Mouse (Mus musculus) lung, postnatal 0 days (tissue): ENCODE measurements around the gene Gm4353. TPM values are rescaled to one million over a fixed set of nuclear protein-coding genes. Genes with fewer than 3 reads are reported as not detected.

ENCODE experiments used
- ATAC-seq: fragments of 200-750 bp; cut with Nextera tagmentation; 2 replicates; pipeline ENCODE4 v1.8.0; 2017; ENCODE audit warnings: moderate library complexity
- DNase-seq: peaks from one replicate; pipeline ENCODE4 v3.0.0-alpha.2; 2016; ENCODE audit warnings: low spot score
- H3K27ac ChIP-seq: fragments of 300-500 bp; sonication (generic); 2 replicates; pipeline ENCODE4 v1.5.1; 2014; ENCODE audit warnings: antibody characterized with exemption, mild to moderate bottlenecking, low read length, mixed read lengths
- H3K27me3 ChIP-seq: fragments of 300-500 bp; sonication (generic); replicated peaks from 2 replicates; pipeline ENCODE4 v1.6.1; 2014; ENCODE audit warnings: low read length, mixed read lengths; ENCODE audit not compliant: insufficient read depth
- H3K36me3 ChIP-seq: fragments of 300-500 bp; sonication (generic); 2 replicates; pipeline ENCODE4 v1.6.1; 2014; ENCODE audit warnings: low read length, mixed read lengths; ENCODE audit not compliant: insufficient read depth
- H3K4me1 ChIP-seq: fragments of 300-500 bp; sonication (generic); 2 replicates; pipeline ENCODE4 v1.6.1; 2014; ENCODE audit warnings: antibody characterized with exemption, low read depth, low read length, mixed read lengths; ENCODE audit not compliant: insufficient read depth
- H3K4me2 ChIP-seq: fragments of 300-500 bp; sonication (generic); replicated peaks from 2 replicates; pipeline ENCODE4 v1.6.1; 2014; ENCODE audit warnings: low read depth, mild to moderate bottlenecking, low read length, moderate library complexity, mixed read lengths
- H3K4me3 ChIP-seq: fragments of 300-500 bp; sonication (generic); 2 replicates; pipeline ENCODE4 v1.5.1; 2014; ENCODE audit warnings: low read depth, low read length
- H3K9ac ChIP-seq: fragments of 300-500 bp; sonication (generic); replicated peaks from 2 replicates; pipeline ENCODE4 v1.6.1; 2014; ENCODE audit warnings: low read depth, mild to moderate bottlenecking
- H3K9me3 ChIP-seq: fragments of 300-500 bp; sonication (generic); 2 replicates; pipeline ENCODE4 v1.6.1; 2016; ENCODE audit warnings: low read length, mixed read lengths
- CTCF ChIP-seq: IDR thresholded peaks from 2 replicates; pipeline ENCODE4 v1.5.1; 2016; ENCODE audit warnings: antibody characterized with exemption, mild to moderate bottlenecking
- EP300 ChIP-seq: IDR thresholded peaks from 2 replicates; pipeline ENCODE4 v1.6.1; 2016; ENCODE audit warnings: antibody characterized with exemption, mild to moderate bottlenecking, control low read depth
- WGBS: fragments of 180-500 bp; shearing (Covaris S2); extraction: QIAGEN DNeasy Blood & Tissue Kit; methylation state at CpG from one replicate; pipeline ENCODE4 v1.1.7; 2014; 5-methylcytosine and 5-hydroxymethylcytosine counted together
- polyA plus RNA-seq: library from polyadenylated mRNA; unstranded; fragments of >200 nt; fragmentation: Nextera tagmentation; extraction: Ambion mirVana; gene quantifications from 2 replicates; pipeline ENCODE4 v1.2.1, GENCODE M21; 2015

Gm4353 gene
- polyA plus RNA-seq, 1 experiment from 2014 or later = 0.85 TPM

DNA sequence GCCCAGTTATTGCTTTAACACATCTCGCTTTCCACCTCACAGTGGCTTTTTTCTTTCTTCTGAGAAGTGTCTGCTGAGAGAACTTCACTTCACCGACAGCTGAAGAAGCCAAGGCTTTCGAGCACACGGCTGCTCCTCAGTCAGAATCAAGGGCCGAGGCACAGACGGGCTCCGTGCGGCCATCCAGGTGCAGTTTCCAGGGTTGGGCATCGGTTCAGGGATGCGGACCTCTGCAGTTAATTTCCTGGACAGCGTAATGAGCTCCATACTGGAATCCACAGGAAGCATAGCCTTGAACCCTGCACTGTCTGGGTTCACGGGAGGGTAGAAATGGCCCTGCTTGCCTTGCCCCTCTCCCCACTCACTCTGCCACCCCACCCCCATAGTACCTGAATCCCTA, 39.6 kb upstream of the Gm4353 start:
- TF ChIP-seq EP300 = no peak
- no peak for TF ChIP-seq CTCF
- DNase-seq (no peak), ATAC-seq (no peak)
- H3K9me3 ChIP-seq = no peaks in the 10 kb centered on the region
- H3K4me2 ChIP-seq = no peak overlapping the region
- H3K4me1 ChIP-seq = no peaks in the 10 kb centered on the region
- H3K27me3 ChIP-seq = no peaks in the 10 kb centered on the region
- no peak overlapping the region for H3K9ac ChIP-seq
- no peak overlapping the region for H3K27ac ChIP-seq
- H3K36me3 ChIP-seq = no peaks in the 10 kb centered on the region
- WGBS = 88% methylated on average over 12 of the region's 12 CpGs
- H3K4me3 ChIP-seq = no peak overlapping the region

DNA sequence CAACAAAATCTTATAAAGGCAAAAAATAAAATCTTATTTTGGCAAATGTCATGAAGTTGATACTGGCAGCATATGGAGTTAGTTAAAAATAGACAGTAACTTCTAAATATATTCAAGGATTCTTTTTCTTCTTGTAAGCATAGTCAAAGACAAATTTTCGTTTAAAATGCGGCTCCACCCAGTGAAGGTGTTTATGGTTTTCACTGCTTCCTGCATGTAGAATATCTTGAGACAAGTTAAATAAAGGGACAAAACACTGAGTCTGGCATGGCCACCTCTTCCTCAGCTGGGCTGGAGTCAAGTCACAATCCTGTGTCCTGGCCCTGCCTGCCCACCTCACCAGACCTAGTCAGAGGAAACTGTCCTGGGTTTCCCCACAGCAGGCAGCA, 39.2 kb upstream of the Gm4353 start:
- Histone ChIP-seq H3K4me2 (no peak overlapping the region), H3K36me3 (no peaks in the 10 kb centered on the region), H3K27me3 (no peaks in the 10 kb centered on the region), H3K9ac (no peak overlapping the region), H3K4me3 (no peak overlapping the region), H3K9me3 (no peaks in the 10 kb centered on the region), H3K4me1 (no peaks in the 10 kb centered on the region), H3K27ac (no peak overlapping the region)
- no peak for TF ChIP-seq EP300
- TF ChIP-seq CTCF = no peak
- 61% methylated on average over 2 of the region's 2 CpGs for WGBS
- ATAC-seq (no peak), DNase-seq (no peak)

DNA sequence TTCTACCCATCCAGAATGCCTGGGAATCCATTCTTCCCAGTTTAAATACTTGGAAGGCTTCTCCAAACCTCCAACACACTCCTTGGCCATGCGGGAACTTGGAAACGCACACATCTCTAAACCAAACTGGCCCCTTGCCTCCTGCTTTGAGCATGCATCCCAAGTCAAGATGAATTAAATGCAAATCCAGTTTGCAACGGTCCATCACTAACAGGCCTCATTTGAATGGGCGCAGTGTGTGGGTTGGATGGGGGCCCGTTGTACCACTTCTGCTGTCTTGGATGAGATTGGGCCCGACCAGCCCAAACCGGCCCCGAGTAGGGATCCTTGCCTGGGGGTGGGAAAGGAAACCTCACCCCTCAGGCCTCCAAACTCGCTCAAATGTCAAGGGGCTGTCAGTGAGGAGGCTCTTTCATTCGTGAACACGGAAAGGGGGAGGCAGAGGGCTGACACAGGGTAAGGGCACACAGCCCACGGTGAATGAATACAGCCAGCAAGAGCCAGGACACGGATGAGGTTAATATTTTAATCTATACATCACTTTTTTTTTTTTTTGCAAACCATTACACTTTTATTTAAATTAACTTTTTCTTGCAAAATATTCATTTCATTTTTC, 38.7 kb upstream of the Gm4353 start:
- no peaks in the 10 kb centered on the region for H3K27me3 ChIP-seq
- WGBS = 54% methylated on average over 13 of the region's 13 CpGs
- H3K4me3 ChIP-seq = no peak overlapping the region
- ATAC-seq (no peak), DNase-seq (no peak)
- no peaks in the 10 kb centered on the region for H3K4me1 ChIP-seq
- H3K4me2 ChIP-seq = no peak overlapping the region
- no peak overlapping the region for H3K27ac ChIP-seq
- H3K9ac ChIP-seq = no peak overlapping the region
- H3K36me3 ChIP-seq = no peaks in the 10 kb centered on the region
- no peaks in the 10 kb centered on the region for H3K9me3 ChIP-seq
- TF ChIP-seq EP300 = no peak
- no peak for TF ChIP-seq CTCF

DNA sequence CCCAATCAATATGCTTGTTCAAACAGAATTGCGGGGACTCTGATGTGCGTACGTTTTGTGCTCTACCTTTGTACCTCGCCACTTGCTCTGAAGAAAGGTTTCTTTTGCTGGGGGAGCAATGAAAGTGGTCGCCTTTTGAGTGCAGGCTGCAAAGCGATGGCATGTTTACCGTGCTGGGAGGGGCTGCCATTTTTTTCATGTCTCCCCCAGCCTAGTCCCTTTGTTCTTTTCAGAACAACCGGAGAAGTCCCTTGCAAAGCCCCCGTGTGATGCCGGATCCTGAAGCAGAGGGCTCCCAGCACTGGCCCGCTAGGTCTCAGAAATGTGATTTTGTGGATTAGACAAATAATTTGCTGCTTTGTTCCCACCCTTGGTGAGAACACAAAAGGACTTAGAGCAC, 36.8 kb upstream of the Gm4353 start:
- Histone ChIP-seq H3K4me3 (no peak overlapping the region), H3K4me1 (no peaks in the 10 kb centered on the region), H3K36me3 (no peaks in the 10 kb centered on the region), H3K27ac (no peak overlapping the region), H3K9me3 (no peaks in the 10 kb centered on the region), H3K9ac (no peak overlapping the region), H3K4me2 (no peak overlapping the region), H3K27me3 (no peaks in the 10 kb centered on the region)
- 62% methylated on average over 11 of the region's 11 CpGs for WGBS
- DNase-seq (no peak), ATAC-seq (no peak)
- TF ChIP-seq CTCF = no peak
- TF ChIP-seq EP300 = no peak

DNA sequence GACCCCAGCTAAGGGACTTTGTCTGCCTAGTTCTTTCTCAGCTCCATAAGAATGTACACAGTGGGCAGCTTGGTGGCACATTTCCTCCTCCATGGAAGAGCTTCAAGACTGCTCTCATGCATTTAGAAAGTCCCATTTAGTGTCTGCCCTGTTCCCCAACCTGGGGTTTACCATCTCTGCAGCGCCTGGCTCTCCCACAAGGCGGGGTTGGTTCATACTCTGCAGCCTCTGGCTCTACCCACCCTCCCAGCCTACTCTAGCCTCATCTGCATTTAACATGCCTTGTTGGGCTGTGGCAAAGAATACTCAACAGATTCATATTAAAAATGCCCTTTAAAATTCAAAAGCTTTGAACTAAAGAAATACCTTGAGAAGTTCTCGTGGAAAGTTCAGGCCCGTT, 36.3 kb upstream of the Gm4353 start:
- H3K4me3 ChIP-seq = no peak overlapping the region
- H3K9ac ChIP-seq = no peak overlapping the region
- H3K27me3 ChIP-seq = no peaks in the 10 kb centered on the region
- H3K4me1 ChIP-seq = no peaks in the 10 kb centered on the region
- H3K27ac ChIP-seq = no peak overlapping the region
- H3K4me2 ChIP-seq = no peak overlapping the region
- no peaks in the 10 kb centered on the region for H3K9me3 ChIP-seq
- DNase-seq (no peak), ATAC-seq (no peak)
- TF ChIP-seq EP300 (no peak), CTCF (no peak)
- H3K36me3 ChIP-seq = no peaks in the 10 kb centered on the region
- 65% methylated on average over 4 of the region's 4 CpGs for WGBS

DNA sequence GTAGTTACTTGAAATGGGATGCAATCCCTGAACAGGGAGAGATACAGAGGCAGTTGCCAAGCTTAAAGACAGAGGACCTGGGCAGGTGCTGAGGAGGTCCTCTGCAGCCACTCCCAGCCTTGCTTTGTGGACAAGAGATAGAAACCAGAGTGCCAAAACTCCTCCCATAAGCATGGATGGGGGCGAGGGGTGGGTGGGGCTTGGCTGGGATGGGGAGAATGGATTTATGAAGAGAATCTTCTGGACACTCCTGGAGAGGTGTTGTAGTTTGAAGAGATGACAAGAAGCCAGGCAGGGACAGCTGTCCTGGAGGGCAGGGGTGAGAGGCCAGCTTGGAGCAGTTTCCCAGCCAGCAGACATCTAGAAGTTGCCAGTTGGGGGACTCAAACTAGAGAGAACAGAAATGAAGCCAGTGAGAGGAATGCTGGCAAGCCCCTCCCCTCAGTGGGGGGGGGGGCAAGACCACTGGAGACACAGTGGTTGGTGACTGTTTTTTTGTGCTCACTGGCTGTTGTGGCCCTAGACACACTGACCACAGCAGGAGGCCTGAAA, 34.9 kb upstream of the Gm4353 start:
- no peaks in the 10 kb centered on the region for H3K27me3 ChIP-seq
- no peak overlapping the region for H3K4me2 ChIP-seq
- H3K36me3 ChIP-seq = no peaks in the 10 kb centered on the region
- no peak overlapping the region for H3K9ac ChIP-seq
- 61% methylated on average over 1 of the region's 1 CpGs for WGBS
- H3K27ac ChIP-seq = no peak overlapping the region
- DNase-seq (no peak), ATAC-seq (no peak)
- H3K4me3 ChIP-seq = no peak overlapping the region
- TF ChIP-seq EP300 = no peak
- no peak for TF ChIP-seq CTCF
- H3K4me1 ChIP-seq = no peaks in the 10 kb centered on the region
- no peaks in the 10 kb centered on the region for H3K9me3 ChIP-seq

DNA sequence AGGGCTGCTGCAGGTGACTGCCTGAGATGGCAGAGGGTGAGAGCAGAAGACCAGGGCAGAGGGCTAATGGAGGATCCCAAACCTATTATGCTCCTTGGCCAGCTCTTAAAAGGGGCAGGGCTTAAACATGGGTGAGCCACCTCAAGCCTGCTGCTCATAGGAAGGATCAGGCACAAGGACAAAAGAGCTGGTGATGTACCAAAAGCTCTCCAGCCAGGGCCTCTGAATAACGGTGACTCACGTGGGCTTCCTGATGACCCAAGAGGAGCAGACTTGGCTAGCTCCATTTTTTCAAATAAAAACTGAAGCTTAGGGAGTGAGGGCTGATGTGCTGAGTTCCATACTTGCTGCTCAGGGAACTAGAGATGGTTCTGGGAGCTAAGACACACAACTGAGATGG, 31.6 kb upstream of the Gm4353 start:
- H3K27ac ChIP-seq = no peak overlapping the region
- no peaks in the 10 kb centered on the region for H3K27me3 ChIP-seq
- TF ChIP-seq CTCF (no peak), EP300 (no peak)
- 80% methylated on average over 2 of the region's 2 CpGs for whole genome bisulfite sequencing
- no peak for ATAC-seq
- H3K36me3 ChIP-seq = no peaks in the 10 kb centered on the region
- DNase-seq = no peak
- H3K4me2 ChIP-seq = no peak overlapping the region
- H3K9me3 ChIP-seq = no peaks in the 10 kb centered on the region
- H3K4me3 ChIP-seq = no peak overlapping the region
- H3K4me1 ChIP-seq = no peaks in the 10 kb centered on the region
- no peak overlapping the region for H3K9ac ChIP-seq
